Mouse (Mus musculus): ENCODE results near the gene Baiap3.

Gene Baiap3

DNA sequence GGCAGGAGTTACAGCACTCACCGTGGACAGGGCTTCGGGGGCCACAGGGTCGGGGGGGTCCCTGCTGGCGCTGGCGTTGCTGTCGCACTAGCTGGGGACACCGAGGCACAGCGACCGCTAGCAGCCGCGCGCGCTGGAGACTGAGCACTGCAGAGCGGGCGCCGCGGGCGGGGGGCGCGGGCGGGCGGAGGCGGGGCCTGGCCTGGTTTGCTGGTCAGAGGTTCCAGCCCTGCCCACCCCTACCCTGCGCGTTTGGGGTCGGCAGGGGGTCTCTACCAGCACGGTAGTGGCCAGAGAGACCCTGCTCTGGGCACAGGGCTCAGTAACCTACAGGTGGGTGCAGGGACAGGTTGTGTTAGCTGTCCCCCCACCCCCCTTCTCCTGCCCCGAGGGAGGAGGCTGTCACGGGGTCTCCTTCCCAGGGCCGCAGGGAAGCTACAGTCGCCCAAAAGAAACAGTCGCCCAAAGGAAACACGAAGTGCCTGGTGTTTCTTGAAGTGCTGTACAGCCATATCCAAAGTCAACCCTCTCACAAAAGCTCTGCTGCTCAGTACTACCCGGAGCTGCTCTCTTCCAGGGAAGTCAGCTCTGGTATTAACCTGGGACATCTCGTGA, at the start of gene Baiap3:
Baiap3 (minus strand) TSS at position 225 of the 615 bp plus-strand sequence.
- peak; percentile 40 for DNase-seq

DNA sequence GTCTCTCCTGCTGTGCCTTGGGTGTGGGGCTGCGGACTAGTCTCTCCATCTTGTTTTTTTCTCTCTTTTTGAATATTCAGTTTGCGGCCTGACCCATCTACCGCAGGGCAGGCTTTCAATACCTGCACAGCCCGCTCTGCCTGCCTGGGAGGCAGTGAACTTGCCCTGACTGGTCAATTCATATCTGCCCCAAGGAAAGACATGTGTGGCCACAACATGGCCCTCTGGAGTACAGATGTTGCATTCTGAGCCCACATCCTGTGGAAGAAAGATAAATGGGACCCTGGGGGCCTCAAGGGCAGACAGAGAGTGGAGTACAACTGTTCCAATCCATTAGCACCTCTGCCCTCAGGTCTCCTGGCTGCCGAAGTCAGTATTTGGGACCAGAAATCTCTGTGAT, 41.9 kb upstream of the Baiap3 start, which contains the start of gene Prss34:
Prss34 (plus strand) TSS at position 301 of the 400 bp plus-strand sequence.
- no peak for DNase-seq

GRCm38 (mm10) chr17:25294111-25294510, 37.9 kb upstream of the Baiap3 start:
- no peak for DNase-seq

- DNase-seq, result no peak
Measured at GRCm38 (mm10) chr17:25293495-25293894, 37.3 kb upstream of the Baiap3 start.

- DNase-seq, result no peak
Measured at GRCm38 (mm10) chr17:25290411-25290810, 34.2 kb upstream of the Baiap3 start.

- peak; percentile 60 for DNase-seq
Measured at GRCm38 (mm10) chr17:25288842-25289241, 32.7 kb upstream of the Baiap3 start.

GRCm38 (mm10) chr17:25285033-25285432, 28.9 kb upstream of the Baiap3 start:
- peak; percentile 90 for DNase-seq

DNA sequence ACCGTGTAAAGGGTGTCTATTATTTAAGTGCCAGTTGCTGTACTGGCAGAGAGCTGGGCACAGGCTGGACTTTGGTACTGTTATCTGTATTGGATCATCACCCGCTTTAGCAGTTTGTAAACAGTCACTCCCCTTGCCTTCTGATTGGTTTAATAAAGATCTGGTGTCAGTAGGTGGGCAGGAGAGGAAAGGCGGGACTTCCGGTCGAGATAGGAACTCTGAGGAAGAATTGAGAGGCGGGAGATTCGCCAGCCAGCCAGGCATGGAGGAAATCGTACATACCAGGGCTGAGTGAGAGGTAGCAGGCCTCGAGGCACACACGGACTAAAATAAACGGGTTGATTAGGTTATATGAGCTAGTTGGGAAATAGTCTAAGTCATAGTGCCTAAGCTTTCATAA, 26.0 kb upstream of the Baiap3 start:
- DNase-seq, result peak; percentile 89

DNA sequence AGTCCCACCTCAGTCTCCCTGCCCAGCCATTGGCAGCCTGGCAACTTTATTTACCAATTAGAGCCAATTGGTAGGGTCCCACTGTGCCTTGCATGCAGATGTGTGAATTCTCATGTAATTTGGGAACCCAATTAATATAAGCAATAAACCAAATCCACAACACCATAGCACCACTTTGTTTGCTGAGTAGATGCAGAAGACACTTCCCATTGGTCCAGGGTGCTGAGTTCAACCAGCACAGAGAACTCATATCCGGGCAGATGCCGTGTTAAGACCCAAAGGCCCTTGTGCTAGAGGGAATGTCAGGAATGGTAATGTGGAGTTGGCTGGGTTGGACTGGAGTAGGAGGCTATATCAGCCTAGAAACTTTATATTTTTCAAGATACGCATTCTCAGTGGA, 19.7 kb upstream of the Baiap3 start:
- DNase-seq, result no peak

GRCm38 (mm10) chr17:25274571-25275346, 18.6 kb upstream of the Baiap3 start, which contains the start of gene Ube2i:
Gene Ube2i, minus strand, starts transcription at chr17:25274622.
- DNase-seq, result no peak

DNA sequence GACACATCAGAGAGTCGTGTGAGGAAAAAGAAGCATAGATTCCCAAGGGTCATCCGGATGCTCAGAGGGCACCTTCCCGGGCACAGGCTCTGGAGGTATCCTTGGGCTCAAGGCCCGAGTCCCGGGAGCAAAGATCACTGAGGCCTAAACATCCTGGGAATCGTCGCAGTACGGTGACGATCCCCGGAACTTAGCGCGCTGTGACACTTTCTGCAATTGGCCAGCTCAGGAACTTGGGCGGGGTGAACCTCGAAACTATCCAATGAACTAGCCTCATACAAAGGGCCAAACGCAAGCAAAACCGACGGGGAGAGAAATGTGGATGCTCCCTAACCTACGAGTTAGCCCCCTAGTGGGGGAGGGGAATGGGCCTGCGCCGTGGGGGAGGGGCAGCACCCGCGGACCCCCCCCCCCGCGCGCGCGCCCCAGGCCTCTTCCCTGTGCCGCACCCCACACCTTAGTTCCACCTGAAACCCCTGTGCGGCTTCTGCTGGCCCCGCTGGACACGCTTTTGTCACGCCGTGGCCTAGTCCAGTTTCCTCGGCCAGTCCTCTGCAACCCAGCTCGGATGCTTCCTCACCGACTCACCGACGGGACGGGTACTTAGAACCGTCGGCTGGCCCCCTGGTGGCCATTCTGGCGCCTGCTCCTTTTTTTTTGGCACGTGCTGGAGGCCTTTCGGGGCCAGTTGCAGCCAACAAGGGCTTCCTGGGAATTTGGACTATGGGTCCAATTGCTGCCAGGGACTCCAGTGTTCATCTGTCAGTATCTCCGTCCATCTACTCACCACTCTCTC, 17.7 kb upstream of the Baiap3 start:
- DNase-seq, result peak; percentile 95

DNA sequence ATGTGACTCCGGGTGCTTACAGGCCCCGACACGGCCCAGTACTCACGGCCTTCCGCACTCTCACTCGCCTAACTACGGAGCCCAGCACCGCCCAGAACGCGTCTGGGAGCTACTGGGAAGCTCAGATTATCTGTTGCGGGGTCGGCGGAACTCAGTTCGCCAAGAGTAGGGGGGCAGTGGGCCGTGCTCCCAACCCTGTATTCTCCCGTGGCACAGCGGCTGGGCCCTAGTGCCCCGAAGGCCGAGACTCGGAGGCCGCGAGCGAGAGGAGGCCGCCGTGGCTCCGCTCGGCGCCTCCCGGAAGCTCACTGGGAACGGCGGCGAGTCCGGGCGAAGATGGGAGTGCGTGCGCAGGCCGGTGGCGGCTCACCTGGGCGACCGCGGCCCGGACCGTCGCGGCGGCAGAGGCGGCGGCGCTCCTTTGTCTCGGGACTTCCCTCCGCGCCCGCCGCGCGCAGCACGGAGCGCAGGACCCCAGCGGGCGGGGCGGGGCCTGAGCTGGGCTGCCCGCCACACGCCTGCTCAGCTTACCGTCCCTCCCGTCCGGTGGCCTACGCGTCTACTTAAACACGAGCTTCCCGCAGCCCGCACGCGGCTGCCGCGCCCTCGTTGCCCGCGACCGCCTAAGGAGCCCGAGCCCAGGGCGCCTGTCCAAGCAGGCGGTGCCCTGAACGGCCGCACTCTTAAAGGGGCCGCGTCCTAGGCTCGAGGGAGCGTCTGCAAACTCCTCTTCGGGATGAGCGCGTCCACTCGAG, 17.0 kb upstream of the Baiap3 start:
- DNase-seq, result peak; percentile 92

- peak; percentile 65 for DNase-seq
Measured at GRCm38 (mm10) chr17:25272326-25272725, 16.2 kb upstream of the Baiap3 start.

- DNase-seq, result peak; percentile 60
Measured at GRCm38 (mm10) chr17:25270795-25271335, 14.7 kb upstream of the Baiap3 start.

- DNase-seq, result no peak
Measured at GRCm38 (mm10) chr17:25264453-25264852, 8.3 kb upstream of the Baiap3 start.

DNA sequence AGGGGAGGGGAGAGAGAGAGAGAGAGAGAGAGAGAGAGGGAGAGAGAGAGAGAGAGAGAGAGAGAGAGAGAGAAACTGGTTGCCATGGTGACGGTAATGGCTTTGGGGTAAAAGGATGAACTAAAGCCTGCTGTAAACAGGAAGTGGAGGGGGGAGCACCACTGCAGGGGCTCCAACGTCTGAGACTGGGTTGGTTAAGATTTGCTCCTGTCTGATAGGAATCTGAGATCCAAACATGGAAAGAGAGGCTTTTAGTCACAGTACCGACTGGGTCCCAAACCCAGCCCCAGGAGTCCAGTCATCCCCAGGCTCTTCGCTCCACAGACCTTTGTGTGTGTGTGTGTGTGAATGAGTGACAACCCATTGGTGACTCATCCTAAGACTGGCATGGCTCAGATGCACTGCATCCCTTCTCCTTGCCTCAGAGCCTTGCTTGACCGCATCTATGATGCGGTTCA, 1.7 kb upstream of the Baiap3 start:
- peak; percentile 34 for DNase-seq

DNA sequence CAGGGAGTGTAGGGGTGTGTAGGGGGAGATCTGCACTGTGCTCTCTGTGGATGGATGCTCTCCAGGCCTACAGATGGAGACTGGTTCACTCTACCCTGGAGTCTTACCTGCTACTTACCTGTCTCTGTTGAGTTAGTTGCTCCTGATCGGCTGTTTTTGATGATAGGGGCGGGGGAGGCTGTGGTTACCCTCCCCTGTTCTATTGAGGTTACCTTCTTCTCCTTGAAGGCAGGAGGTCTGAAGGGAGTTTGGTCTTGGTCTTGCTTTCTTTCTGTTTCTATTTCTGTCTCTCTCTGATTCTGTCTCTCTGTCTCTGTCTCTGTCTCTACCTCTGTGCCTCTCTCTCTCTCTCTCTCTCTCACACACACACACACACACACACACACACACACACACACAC, 1.1 kb downstream of the Baiap3 start:
- no peak for DNase-seq

GRCm38 (mm10) chr17:25253760-25254159, 2.4 kb downstream of the Baiap3 start:
- no peak for DNase-seq

GRCm38 (mm10) chr17:25252643-25253042, 3.5 kb downstream of the Baiap3 start:
- no peak for DNase-seq

GRCm38 (mm10) chr17:25250181-25250835, 5.9 kb downstream of the Baiap3 start:
- DNase-seq, result no peak

DNA sequence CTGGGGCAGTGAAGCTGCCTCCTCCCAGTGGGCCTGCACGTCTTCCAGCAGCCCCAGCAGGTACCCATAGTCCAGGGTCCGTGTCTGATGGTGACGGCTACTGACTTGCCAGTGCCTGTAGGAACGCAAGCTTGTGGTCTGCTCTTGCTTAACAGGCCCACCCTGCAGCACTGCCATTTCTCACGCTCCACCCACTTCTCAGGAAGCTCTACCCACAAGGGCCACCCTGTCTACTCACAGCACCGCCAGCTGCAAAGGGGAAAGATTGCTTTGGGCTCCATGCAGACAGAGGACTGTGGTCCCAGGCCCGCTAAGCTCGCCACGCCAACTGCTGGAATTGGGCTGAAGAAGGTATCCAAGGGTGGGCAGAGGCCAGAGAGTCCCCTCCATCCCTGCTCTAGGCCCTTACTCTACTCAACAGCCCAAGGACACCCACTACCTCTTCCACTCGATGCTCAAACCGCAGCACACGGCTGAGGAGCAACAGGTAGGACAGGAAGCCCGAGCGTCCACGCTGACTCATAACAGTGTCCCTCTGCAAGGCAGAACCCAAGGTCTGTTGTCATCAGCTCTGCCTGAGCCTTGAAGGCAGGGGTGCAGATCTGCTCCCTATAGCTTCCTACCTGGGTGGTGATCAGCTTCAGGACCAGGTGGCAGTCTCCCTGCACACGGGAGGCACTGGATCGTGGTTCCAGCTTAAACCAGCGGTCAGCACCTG, 8.0 kb downstream of the Baiap3 start:
- DNase-seq, result no peak
